Mouse (Mus musculus) stomach, postnatal 0 days (tissue): ENCODE measurements around the gene Gramd1a. TPM values are rescaled to one million over a fixed set of nuclear protein-coding genes. Genes with fewer than 3 reads are reported as not detected.

ENCODE experiments used
- ATAC-seq: fragments of 200-750 bp; cut with Nextera tagmentation; 2 replicates; pipeline ENCODE4 v1.8.0; 2017; ENCODE audit not compliant: low FRiP score, low TSS enrichment
- DNase-seq: peaks from one replicate; pipeline ENCODE4 v3.0.0-alpha.2; 2016; ENCODE audit warnings: low spot score
- H3K27ac ChIP-seq: fragments of 300-500 bp; sonication (generic); replicated peaks from 2 replicates; pipeline ENCODE4 v1.5.1; 2014; ENCODE audit warnings: mild to moderate bottlenecking, control low read depth
- H3K27me3 ChIP-seq: fragments of 300-500 bp; sonication (generic); 2 replicates; pipeline ENCODE4 v1.6.1; 2014; ENCODE audit warnings: low read length; ENCODE audit not compliant: control insufficient read depth, insufficient read depth
- H3K36me3 ChIP-seq: fragments of 300-500 bp; sonication (generic); 2 replicates; pipeline ENCODE4 v1.6.1; 2014; ENCODE audit warnings: low read length, mixed read lengths; ENCODE audit not compliant: control insufficient read depth, insufficient read depth
- H3K4me1 ChIP-seq: fragments of 300-500 bp; sonication (generic); replicated peaks from 2 replicates; pipeline ENCODE4 v1.6.1; 2014; ENCODE audit warnings: antibody characterized with exemption; ENCODE audit not compliant: control insufficient read depth, insufficient read depth
- H3K4me2 ChIP-seq: fragments of 300-500 bp; sonication (generic); replicated peaks from 2 replicates; pipeline ENCODE4 v1.6.1; 2014; ENCODE audit warnings: low read depth, mild to moderate bottlenecking, control low read depth, moderate library complexity
- H3K4me3 ChIP-seq: fragments of 300-500 bp; sonication (generic); 2 replicates; pipeline ENCODE4 v1.5.1; 2014; ENCODE audit warnings: low read depth, low read length, control low read depth
- H3K9ac ChIP-seq: fragments of 300-500 bp; sonication (generic); 2 replicates; pipeline ENCODE4 v1.6.1; 2014; ENCODE audit warnings: mild to moderate bottlenecking, low read length, control low read depth, mixed read lengths
- H3K9me3 ChIP-seq: fragments of 300-500 bp; sonication (generic); 2 replicates; pipeline ENCODE4 v1.6.1; 2016; ENCODE audit warnings: low read length; ENCODE audit not compliant: control insufficient read depth
- CTCF ChIP-seq: IDR thresholded peaks from 2 replicates; pipeline ENCODE4 v1.5.1; 2016; ENCODE audit warnings: antibody characterized with exemption, low read depth, mild to moderate bottlenecking, moderate library complexity
- EP300 ChIP-seq: optimal IDR thresholded peaks from 2 replicates; pipeline ENCODE3; 2016; ENCODE audit warnings: antibody characterized with exemption
- WGBS: fragments of 180-500 bp; shearing (Covaris S2); extraction: QIAGEN DNeasy Blood & Tissue Kit; methylation state at CpG from one replicate; pipeline ENCODE4 v1.1.7; 2014; 5-methylcytosine and 5-hydroxymethylcytosine counted together
- polyA plus RNA-seq: library from polyadenylated mRNA; unstranded; fragments of >200 nt; fragmentation: Nextera tagmentation; extraction: Ambion mirVana; gene quantifications from 2 replicates; pipeline ENCODE4 v1.2.1, GENCODE M21; 2015

Gramd1a gene
- polyA plus RNA-seq, 1 experiment from 2014 or later, result 14.4 TPM

DNA sequence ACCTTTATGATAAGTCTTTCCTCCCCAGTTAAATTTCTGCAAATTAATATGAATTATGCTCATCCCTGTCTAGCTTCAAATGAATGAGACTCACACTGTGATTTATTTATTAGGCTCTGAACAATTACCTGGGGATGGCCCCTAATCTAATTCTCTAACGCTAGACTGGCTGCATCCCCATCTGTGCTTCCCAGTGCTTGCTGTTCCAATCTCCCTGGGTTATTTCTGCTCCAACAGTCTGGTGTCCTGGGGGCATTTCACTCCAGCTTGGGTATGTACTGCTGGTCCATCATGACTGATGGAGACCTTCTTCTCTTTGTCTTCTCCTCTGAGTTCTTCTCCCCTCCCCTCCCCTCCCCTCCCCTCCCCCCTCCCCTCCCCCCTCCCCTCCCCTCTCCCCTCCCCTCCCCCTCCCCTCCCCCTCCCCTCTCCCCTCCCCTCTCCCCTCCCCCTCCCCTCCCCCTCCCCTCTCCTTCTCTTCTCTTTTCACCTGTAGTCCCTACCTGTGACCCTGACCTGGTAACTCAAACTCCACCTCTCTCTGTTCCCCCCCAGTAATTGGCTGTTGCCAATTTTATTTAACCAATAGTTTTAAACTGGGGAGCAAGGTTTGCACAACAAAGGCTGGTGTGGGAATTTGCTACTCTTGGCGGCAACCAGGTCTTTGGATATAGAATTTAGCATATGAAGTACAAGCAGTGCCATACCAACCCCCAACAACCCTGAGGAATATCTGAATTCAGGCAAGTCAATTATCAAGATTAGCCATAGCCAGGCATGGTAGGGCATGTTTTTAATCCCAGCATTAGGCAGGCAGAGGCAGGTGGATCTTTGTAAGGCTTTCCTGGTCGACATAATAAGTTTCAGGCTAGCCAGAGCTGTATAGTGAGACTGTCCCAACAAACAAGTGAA is 8.2 kb upstream of the Gramd1a start:
- 57% methylated on average over 3 of the region's 3 CpGs for WGBS
- no peak for DNase-seq
- no peak for ATAC-seq
- no peak overlapping the region for H3K4me2 ChIP-seq
- TF ChIP-seq CTCF (no peak), EP300 (no peak)
- H3K4me3 ChIP-seq, result no peak overlapping the region
- no peaks in the 10 kb centered on the region for H3K36me3 ChIP-seq
- H3K4me1 ChIP-seq, result no peaks in the 10 kb centered on the region
- H3K9me3 ChIP-seq, result no peaks in the 10 kb centered on the region
- no peaks in the 10 kb centered on the region for H3K27me3 ChIP-seq
- no peak overlapping the region for H3K27ac ChIP-seq
- no peak overlapping the region for H3K9ac ChIP-seq

DNA sequence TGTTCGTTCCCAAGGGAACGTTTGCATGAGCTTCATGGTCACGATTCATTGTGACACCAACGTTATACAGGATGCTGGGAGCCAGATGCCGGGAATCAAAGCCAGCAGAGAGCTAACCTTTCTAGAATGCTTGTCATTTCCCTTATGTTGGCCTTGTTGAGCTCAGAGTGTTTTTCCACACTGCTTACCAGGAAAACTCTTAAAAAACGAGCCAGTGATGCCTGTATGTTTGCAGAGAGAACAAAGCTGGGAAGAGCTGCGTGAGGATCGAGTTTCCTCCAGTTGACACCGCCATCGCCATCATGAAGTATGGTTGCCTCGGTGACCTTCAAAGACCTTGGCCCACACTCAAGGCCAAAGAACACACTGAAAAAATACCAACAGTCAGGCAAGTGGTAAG is 6.6 kb upstream of the Gramd1a start:
- TF ChIP-seq CTCF, result no peak
- TF ChIP-seq EP300, result no peak
- Histone ChIP-seq H3K36me3 (no peaks in the 10 kb centered on the region), H3K27me3 (no peaks in the 10 kb centered on the region), H3K4me2 (no peak overlapping the region), H3K9me3 (no peaks in the 10 kb centered on the region), H3K4me3 (no peak overlapping the region), H3K27ac (no peak overlapping the region), H3K9ac (no peak overlapping the region), H3K4me1 (no peaks in the 10 kb centered on the region)
- 62% methylated on average over 11 of the region's 11 CpGs for WGBS
- DNase-seq, result no peak
- ATAC-seq, result no peak

DNA sequence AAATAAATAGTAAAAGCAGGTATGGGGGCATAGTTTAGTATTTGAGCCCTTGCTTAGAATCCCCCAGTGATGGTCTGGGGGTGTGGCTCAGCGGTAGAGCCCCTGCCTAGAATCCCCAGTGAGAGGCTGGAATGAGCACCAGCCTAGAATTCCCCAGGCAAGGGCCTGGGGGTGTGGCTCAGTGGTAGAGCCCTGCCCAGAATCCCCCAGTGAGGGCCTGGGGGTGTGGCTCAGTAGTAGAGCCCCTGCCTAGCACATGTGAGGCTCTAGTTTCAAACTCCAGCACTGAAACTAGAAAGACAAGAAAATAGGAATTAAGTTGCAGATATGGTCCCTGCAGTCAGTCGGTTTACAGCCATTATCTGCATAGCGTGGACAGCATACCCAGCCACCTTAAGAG is 6.1 kb upstream of the Gramd1a start:
- Histone ChIP-seq H3K9ac (no peak overlapping the region), H3K4me1 (no peaks in the 10 kb centered on the region), H3K27ac (no peak overlapping the region), H3K36me3 (no peaks in the 10 kb centered on the region), H3K4me2 (no peak overlapping the region), H3K27me3 (no peaks in the 10 kb centered on the region), H3K9me3 (no peaks in the 10 kb centered on the region), H3K4me3 (no peak overlapping the region)
- no peak for TF ChIP-seq CTCF
- TF ChIP-seq EP300, result no peak
- 50% methylated on average over 3 of the region's 3 CpGs for WGBS
- no peak for DNase-seq
- ATAC-seq, result no peak

DNA sequence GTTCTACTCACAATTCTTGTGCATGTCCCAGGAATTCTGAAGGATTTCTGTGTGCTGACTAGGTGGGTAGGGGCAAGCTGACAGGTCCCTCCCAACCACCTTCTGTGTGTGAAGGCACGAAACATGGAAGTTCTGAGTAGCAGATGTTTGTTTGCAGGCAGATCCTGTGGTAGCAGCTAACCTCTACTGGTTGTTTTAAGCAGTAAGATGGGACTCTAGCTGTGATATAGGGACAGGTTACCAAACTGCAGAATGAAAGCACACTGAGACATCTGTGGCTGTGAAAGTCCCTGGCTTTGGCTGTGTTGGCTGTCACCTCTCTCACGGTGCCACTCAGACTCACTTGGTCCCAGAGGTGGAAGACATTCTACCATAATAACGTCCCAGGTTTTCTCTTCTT is 5.5 kb upstream of the Gramd1a start:
- H3K27ac ChIP-seq, result no peak overlapping the region
- H3K4me1 ChIP-seq, result no peaks in the 10 kb centered on the region
- H3K4me3 ChIP-seq, result no peak overlapping the region
- no peak for DNase-seq
- no peak overlapping the region for H3K9ac ChIP-seq
- TF ChIP-seq EP300 (no peak), CTCF (no peak)
- H3K27me3 ChIP-seq, result no peaks in the 10 kb centered on the region
- no peak for ATAC-seq
- H3K36me3 ChIP-seq, result no peaks in the 10 kb centered on the region
- no peak overlapping the region for H3K4me2 ChIP-seq
- WGBS, result 76% methylated on average over 3 of the region's 3 CpGs
- no peaks in the 10 kb centered on the region for H3K9me3 ChIP-seq

DNA sequence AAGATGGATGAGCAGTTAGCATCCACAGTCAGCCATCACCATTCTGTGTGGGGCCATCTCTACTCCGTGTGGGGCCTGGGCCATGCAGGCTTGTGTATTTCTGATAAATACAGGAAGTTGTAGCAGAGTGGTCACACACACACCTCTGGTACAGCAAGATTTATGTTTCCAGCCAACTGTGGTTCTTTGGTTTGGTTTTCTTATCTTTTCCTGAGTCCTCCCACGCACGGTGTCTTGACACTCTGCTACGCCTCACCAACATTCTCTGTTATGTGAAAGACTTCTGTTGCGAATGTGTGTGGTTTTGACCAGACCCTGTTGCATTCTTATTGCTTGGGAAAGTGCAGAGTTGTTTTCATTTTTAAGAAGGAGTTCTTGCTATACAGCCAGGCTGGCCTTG is 5.1 kb upstream of the Gramd1a start:
- no peak overlapping the region for H3K27ac ChIP-seq
- H3K4me1 ChIP-seq, result no peaks in the 10 kb centered on the region
- H3K9me3 ChIP-seq, result no peaks in the 10 kb centered on the region
- H3K9ac ChIP-seq, result no peak overlapping the region
- H3K4me2 ChIP-seq, result no peak overlapping the region
- ATAC-seq (no peak), DNase-seq (no peak)
- WGBS, result 55% methylated on average over 5 of the region's 5 CpGs
- TF ChIP-seq EP300 (no peak), CTCF (no peak)
- no peaks in the 10 kb centered on the region for H3K27me3 ChIP-seq
- no peaks in the 10 kb centered on the region for H3K36me3 ChIP-seq
- no peak overlapping the region for H3K4me3 ChIP-seq
